Mouse (Mus musculus) limb, embryonic 10.5 days (tissue): Measurements from ENCODE around the gene Gm49510. TPM values are rescaled to one million over a fixed set of nuclear protein-coding genes. Genes with fewer than 3 reads are reported as not detected.

Experiments
- DNase-seq: peaks from one replicate; pipeline ENCODE4 v3.0.0-alpha.2; 2017; ENCODE audit warnings: low spot score
- H3K27ac ChIP-seq: fragments of 300-500 bp; sonication (generic); 2 replicates; pipeline ENCODE4 v1.5.1; 2016; ENCODE audit warnings: mild to moderate bottlenecking
- H3K27me3 ChIP-seq: fragments of 300-500 bp; sonication (generic); 2 replicates; pipeline ENCODE4 v1.6.1; 2016; ENCODE audit warnings: low read depth, mild to moderate bottlenecking; ENCODE audit not compliant: poor library complexity, severe bottlenecking
- H3K36me3 ChIP-seq: fragments of 300-500 bp; sonication (generic); 2 replicates; pipeline ENCODE4 v1.6.1; 2016; ENCODE audit warnings: mild to moderate bottlenecking, moderate library complexity
- H3K4me1 ChIP-seq: fragments of 300-500 bp; sonication (generic); 2 replicates; pipeline ENCODE4 v1.6.1; 2016
- H3K4me3 ChIP-seq: fragments of 300-500 bp; sonication (generic); 2 replicates; pipeline ENCODE4 v1.5.1; 2016; ENCODE audit warnings: mild to moderate bottlenecking, moderate library complexity
- H3K9me3 ChIP-seq: fragments of 300-500 bp; sonication (generic); replicated peaks from 2 replicates; pipeline ENCODE4 v1.6.1; 2016; ENCODE audit warnings: mild to moderate bottlenecking
- WGBS: fragments of 180-500 bp; shearing (Covaris S2); methylation state at CpG from one replicate; pipeline ENCODE4 v1.1.7; 2016; 5-methylcytosine and 5-hydroxymethylcytosine counted together
- polyA plus RNA-seq: library from polyadenylated mRNA; unstranded; fragments of >200 nt; fragmentation: Nextera tagmentation; extraction: Ambion mirVana; gene quantifications from 2 replicates; pipeline ENCODE4 v1.2.1, GENCODE M21; 2016

Gm49510 gene
- polyA plus RNA-seq, 1 experiment from 2014 or later = 0.13 TPM

DNA sequence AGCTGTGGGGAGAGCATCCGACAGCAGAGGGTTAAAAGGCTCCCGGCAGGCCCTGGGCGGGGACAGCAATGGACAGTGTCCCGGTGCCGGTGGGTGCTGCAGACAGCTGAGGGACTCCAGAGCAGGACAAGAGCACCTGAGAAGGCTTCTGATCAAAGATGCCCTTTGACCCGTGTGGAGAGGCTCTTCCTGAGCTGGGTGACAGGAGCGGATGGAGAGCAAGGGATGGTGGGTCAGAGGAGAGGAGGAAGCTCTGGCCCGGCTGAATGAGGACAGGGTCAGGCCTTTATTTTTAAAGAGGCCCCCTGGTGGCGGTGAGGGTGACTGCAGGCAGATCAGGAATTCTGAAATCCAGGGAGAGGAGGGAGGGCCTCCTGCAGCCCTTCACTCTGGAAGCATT is 43.2 kb downstream of the Gm49510 start:
- Histone ChIP-seq H3K27ac (peak overlapping the region; percentile 80), H3K4me3 (peak overlapping the region; percentile 47), H3K4me1 (peaks cover 15% of the 10 kb centered on the region), H3K9me3 (no peaks in the 10 kb centered on the region), H3K36me3 (peaks cover 45% of the 10 kb centered on the region), H3K27me3 (no peaks in the 10 kb centered on the region)
- 4% methylated on average over 9 of the region's 9 CpGs for WGBS
- peak; percentile 89 for DNase-seq

DNA sequence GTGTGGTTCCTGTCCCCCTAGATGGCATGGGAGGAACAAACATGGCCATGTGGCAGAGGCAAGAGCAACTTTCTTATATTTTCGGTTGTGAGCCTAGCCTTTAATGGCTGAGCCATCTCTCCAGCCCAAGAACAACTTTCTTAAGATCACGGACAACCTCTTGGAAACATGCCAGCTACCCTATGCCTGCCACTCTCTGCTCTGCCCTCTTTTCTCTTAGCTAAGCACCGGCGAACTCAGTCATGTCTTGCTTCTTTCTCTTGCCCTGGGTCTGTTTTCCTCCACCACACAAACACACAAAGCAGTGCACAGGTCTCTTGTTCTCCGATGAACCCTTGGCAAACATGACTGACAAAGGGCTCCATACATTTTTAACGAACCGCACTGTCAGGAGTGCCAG is 46.8 kb downstream of the Gm49510 start:
- Histone ChIP-seq H3K4me1 (peaks cover 30% of the 10 kb centered on the region), H3K27ac (no peak overlapping the region), H3K9me3 (no peaks in the 10 kb centered on the region), H3K36me3 (peaks cover 30% of the 10 kb centered on the region), H3K27me3 (no peaks in the 10 kb centered on the region), H3K4me3 (no peak overlapping the region)
- 95% methylated on average over 7 of the region's 7 CpGs for WGBS
- no peak for DNase-seq

DNA sequence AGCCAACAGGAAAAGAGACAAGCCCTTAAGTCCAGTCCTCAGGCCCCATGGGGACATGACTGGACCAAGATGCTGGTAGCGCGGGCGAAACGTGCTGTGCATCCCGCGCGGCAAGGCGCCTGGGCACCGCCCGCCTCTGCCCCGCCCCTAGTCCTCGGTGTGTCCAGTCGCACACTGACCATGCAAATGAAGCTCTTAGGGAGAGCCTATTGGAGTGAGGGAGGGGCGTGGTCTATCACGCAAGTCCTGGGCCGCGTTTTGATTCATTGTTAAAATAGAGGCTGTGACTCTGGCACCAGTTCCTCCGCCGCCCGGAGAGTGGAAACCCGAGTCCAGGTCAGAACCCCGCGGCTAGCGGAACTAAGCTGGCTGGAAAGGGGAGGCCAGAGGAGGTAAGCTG is 48.2 kb downstream of the Gm49510 start, which contains the start of gene Triobp:
Gene Triobp, plus strand, starts transcription at position 68 of the 400 bp plus-strand sequence.
- DNase-seq = peak; percentile 88
- Histone ChIP-seq H3K36me3 (peaks cover 35% of the 10 kb centered on the region), H3K4me3 (peak within 1 kb of the TSS; percentile 65), H3K27ac (peak within 1 kb of the TSS; percentile 88), H3K27me3 (no peaks in the 10 kb centered on the region), H3K9me3 (no peaks in the 10 kb centered on the region), H3K4me1 (peaks cover 27% of the 10 kb centered on the region)
- under 1% methylated on average over 24 of the region's 24 CpGs for WGBS

DNA sequence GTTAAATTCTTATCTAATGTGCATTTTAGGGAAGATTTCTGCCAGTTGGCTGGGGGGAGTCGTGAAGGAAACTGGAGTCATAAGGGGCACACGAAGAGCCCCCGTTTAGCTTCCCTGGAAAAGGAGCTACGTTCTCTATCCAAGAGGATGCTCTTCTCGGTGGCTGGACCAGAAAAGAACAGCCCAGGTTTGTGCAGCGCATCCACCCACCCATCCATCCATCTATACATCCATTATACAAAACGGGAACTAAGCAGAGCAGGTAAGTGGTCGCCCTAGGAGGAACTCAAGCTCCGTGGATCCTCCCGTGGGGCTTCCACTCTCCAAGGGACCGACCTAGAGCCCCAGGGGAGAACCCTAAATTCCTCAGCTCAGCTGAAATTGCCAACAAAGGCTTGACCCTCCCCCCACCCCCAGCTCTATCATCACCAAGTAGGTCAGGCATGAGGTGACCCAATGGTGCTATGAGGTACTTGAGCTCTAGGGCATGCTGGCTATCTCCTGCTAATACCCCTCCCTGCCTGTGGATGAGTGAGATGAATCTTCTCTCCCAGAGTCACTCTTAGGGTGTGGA is 48.8 kb downstream of the Gm49510 start:
- H3K4me3 ChIP-seq = peak overlapping the region; percentile 65
- H3K9me3 ChIP-seq = no peaks in the 10 kb centered on the region
- peaks cover 41% of the 10 kb centered on the region for H3K36me3 ChIP-seq
- peak; percentile 47 for DNase-seq
- peaks cover 21% of the 10 kb centered on the region for H3K4me1 ChIP-seq
- H3K27me3 ChIP-seq = no peaks in the 10 kb centered on the region
- peak overlapping the region; percentile 88 for H3K27ac ChIP-seq
- WGBS = 6% methylated on average over 11 of the region's 11 CpGs

DNA sequence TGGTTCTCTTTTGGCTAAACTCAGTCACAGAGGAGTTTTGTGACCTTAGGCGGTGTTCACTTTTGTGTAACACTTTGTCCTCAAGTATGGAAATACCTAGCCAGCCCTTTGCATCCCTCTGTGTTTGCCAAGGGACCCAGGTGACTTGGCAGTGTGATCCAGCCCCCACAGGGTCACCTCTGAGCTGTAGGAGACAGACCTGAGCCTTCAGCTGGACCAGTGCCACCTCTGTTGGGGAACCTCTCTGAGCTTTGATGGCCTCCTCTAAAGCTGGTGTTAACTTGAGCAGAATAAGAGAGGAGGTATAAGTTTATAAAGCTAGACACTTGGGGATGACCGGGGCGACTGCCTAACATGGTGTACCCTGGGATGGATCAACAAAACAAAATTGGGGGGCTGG is 49.4 kb downstream of the Gm49510 start:
- H3K9me3 ChIP-seq = no peaks in the 10 kb centered on the region
- H3K27ac ChIP-seq = peak overlapping the region; percentile 88; the same call in 1 of the 2 replicates
- 97% methylated on average over 3 of the region's 3 CpGs for WGBS
- DNase-seq = no peak
- H3K27me3 ChIP-seq = no peaks in the 10 kb centered on the region
- H3K4me3 ChIP-seq = peak overlapping the region; percentile 65
- H3K4me1 ChIP-seq = peaks cover 20% of the 10 kb centered on the region
- H3K36me3 ChIP-seq = peaks cover 48% of the 10 kb centered on the region

DNA sequence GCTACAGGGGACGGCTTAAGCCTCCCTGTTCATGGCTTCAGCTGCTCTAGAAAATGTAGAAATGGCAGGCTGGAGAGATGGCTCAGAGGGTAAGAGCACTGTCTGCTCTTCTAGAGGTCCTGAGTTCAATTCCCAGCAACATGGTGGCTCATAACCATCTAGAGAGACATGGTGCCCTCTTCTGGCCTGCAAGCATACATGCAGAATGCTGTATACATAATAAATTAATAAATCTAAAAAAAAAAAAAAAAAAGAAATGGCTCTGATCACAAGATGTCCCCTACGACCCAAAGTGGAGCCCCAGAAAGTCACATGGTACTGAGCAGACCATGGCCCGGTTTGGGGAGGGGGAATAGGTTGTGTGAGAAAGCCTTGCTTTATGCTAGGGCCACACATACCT is 56.2 kb downstream of the Gm49510 start:
- peaks cover 89% of the 10 kb centered on the region for H3K36me3 ChIP-seq
- DNase-seq = no peak
- no peak overlapping the region for H3K4me3 ChIP-seq
- no peak overlapping the region for H3K27ac ChIP-seq
- WGBS = 75% methylated on average over 3 of the region's 3 CpGs
- H3K9me3 ChIP-seq = no peaks in the 10 kb centered on the region
- peaks cover 14% of the 10 kb centered on the region for H3K4me1 ChIP-seq
- H3K27me3 ChIP-seq = no peaks in the 10 kb centered on the region

DNA sequence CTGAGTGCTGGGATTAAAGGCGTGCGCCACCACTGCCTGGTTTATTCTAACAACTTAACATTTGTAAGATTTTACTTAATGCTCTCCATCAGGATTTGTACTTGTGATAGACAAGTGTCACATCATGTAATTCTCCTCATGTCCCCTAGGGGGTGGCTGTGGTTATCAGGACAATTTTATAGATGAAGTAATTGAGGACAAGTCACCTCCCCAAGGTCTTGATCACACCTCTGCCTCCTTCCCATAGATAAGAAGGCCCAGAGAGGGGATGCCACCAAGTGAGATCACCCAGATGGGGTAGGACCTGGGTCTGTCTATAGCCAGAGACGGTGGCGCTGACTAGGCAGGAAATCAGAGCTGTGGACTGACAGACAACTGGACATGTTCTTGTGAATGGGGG is 56.9 kb downstream of the Gm49510 start:
- WGBS = 64% methylated on average over 4 of the region's 4 CpGs
- DNase-seq = no peak
- Histone ChIP-seq H3K27ac (peak overlapping the region; percentile 67; the same call in 1 of the 2 replicates), H3K9me3 (no peaks in the 10 kb centered on the region), H3K36me3 (peaks cover 89% of the 10 kb centered on the region), H3K4me3 (no peak overlapping the region), H3K27me3 (no peaks in the 10 kb centered on the region), H3K4me1 (peaks cover 14% of the 10 kb centered on the region)

DNA sequence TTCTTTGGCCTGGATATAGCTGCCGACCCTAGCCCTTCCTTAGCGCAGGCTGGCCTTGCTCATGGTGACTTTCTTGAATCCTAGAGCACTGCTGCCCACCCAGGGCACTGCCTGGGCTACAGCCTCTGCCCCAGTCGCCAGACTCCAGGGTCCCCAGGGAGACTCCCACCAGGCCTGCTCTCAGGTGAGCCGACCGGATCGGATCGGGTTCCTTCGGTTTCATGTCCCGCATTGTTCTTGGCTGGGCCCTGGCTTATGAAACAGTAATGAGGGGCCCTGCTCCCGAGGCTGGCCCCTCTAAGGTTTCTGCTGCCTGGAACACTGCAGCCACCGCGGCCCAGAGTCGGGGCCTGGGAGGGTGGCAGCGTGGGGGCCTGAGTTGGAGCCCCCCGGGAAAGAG is 57.6 kb downstream of the Gm49510 start:
- Histone ChIP-seq H3K4me3 (no peak overlapping the region; the same call in 1 of the 2 replicates), H3K27me3 (no peaks in the 10 kb centered on the region), H3K36me3 (peaks cover 89% of the 10 kb centered on the region), H3K27ac (peak overlapping the region; percentile 67), H3K9me3 (no peaks in the 10 kb centered on the region), H3K4me1 (peaks cover 14% of the 10 kb centered on the region)
- DNase-seq = peak; percentile 41
- WGBS = 46% methylated on average over 15 of the region's 15 CpGs

DNA sequence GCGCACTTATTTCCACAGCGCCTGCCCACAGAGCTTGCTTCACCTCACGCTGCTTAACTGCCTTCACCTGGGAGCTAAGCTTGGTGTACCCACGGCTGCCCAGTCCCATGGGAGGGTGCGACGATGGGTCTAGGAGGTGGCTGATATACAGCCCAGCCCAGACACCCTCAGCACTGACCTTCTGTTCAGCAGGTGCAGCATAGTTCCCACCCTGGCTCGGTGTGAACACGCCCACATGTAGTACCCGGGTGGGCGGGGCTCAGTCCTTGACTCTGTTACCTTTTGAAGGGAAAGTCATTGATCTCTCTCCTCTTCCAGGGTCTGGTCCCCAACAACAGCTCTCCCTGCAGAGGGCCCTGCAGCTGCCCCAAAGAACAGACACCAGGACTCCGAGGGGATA is 60.1 kb downstream of the Gm49510 start:
- DNase-seq = no peak
- peaks cover 19% of the 10 kb centered on the region for H3K4me1 ChIP-seq
- H3K36me3 ChIP-seq = peaks cover 83% of the 10 kb centered on the region
- no peaks in the 10 kb centered on the region for H3K9me3 ChIP-seq
- H3K4me3 ChIP-seq = no peak overlapping the region
- no peak overlapping the region for H3K27ac ChIP-seq
- WGBS = 88% methylated on average over 11 of the region's 11 CpGs
- H3K27me3 ChIP-seq = no peaks in the 10 kb centered on the region

DNA sequence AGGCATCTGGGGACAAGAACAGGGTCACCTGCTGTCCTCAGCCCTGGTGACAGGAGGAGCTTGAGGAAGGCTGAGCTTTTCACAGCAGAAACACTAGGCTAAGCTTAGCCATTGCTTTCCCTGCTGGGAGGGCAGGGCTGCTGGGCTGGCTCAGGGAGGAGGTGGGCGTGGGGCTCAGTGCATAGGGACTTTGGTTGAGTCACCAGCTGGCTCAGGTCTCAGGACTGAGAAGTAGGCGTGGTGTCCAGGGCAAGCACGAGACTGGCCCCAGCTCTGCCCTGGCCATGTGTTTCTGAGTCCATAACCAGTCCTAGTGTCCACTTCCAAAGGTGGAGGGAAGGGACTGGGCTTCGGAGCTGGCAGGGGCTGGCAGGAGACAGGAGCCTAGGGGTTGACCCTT is 60.6 kb downstream of the Gm49510 start:
- 74% methylated on average over 4 of the region's 4 CpGs for WGBS
- H3K36me3 ChIP-seq = peaks cover 83% of the 10 kb centered on the region

DNA sequence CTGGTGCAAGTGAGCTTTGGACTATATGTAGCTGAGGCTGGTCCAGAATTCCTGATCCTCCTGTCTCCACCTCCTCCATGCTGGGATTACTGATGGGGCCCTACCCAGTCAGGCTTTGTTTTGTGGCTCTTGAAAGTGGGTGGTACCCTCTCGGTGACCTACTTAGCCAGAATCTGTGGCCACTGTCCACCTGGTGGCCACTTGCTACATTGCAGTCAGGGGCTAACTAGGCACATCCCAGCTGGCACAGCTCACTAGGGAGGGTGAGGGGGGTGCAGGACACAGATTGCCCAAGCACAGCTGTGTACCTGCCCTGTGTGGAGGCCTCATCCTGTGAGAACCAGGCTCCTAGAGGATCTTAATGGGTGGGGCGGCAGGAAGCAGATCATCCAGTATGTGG is 63.4 kb downstream of the Gm49510 start:
- H3K27ac ChIP-seq = no peak overlapping the region
- no peaks in the 10 kb centered on the region for H3K27me3 ChIP-seq
- H3K36me3 ChIP-seq = peaks cover 94% of the 10 kb centered on the region
- WGBS = 36% methylated on average over 2 of the region's 2 CpGs
- no peak overlapping the region for H3K4me3 ChIP-seq
- no peaks in the 10 kb centered on the region for H3K9me3 ChIP-seq
- peaks cover 6% of the 10 kb centered on the region for H3K4me1 ChIP-seq
- peak; percentile 71 for DNase-seq

More for the DNA sequence above, 60.6 kb downstream of the Gm49510 start:
- Histone ChIP-seq H3K4me1 (peaks cover 19% of the 10 kb centered on the region), H3K9me3 (no peaks in the 10 kb centered on the region), H3K4me3 (no peak overlapping the region), H3K27ac (no peak overlapping the region), H3K27me3 (no peaks in the 10 kb centered on the region)
- DNase-seq = no peak
